Mouse (Mus musculus) cortical plate, adult 2 months (tissue): ENCODE measurements around the gene Rab4a.

Experiments used
- CTCF ChIP-seq: fragments of 200-500 bp; IDR thresholded peaks from 2 replicates; pipeline ENCODE4 v1.5.1; 2011; ENCODE audit warnings: mild to moderate bottlenecking, control low read depth, low read length; ENCODE audit not compliant: insufficient read depth; ENCODE audit errors: extremely low read depth
- POLR2A ChIP-seq: fragments of 200-500 bp; IDR thresholded peaks from 2 replicates; pipeline ENCODE4 v1.6.1; 2011; ENCODE audit warnings: mild to moderate bottlenecking, low read length, control low read depth; ENCODE audit not compliant: insufficient read depth; ENCODE audit errors: extremely low read depth

DNA sequence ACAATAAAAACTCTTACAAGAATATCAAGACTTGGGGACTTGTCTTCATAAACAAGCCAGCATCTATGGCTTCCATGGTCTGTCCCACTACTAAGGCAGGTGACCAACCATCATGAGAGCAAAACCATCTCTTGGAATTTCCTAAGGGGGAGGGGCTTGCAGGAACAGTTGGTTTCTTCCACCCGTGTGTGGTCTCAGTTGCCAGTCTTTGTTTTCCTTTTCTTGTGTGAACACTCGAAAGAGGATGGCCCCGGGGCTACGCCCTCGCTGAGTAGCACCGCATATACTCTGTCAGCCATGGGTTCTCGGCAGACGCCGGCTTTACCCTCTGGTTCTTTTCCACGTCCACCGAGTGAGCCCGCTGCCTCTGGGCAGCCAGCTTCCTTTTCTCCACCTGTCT is 36.3 kb downstream of the Rab4a start:
- TF ChIP-seq POLR2A: no peak
- TF ChIP-seq CTCF: no peak
